Mouse (Mus musculus) kidney, postnatal 25 days (tissue): ENCODE results near the gene Kif21a.

ENCODE experiments used
- DNase-seq, 2 experiments: peaks; one replicate each; pipeline ENCODE4 v3.0.0; 2021; ENCODE audit warnings: mixed read lengths in 2 of 2

Gene Kif21a

GRCm38 (mm10) chr15:90935579-90935978 lies 114.2 kb downstream of the Kif21a start:
- DNase-seq, result peak; percentile 3 to 40

GRCm38 (mm10) chr15:90931451-90931850 lies 118.3 kb downstream of the Kif21a start:
- DNase-seq, result no peak

- DNase-seq, result peak in 1 of 2 experiments; percentile 6
Observed at GRCm38 (mm10) chr15:90929043-90929442, 120.7 kb downstream of the Kif21a start.

GRCm38 (mm10) chr15:90896480-90896879 lies 153.3 kb downstream of the Kif21a start:
- DNase-seq, result no peak

GRCm38 (mm10) chr15:90887466-90887865 lies 162.3 kb downstream of the Kif21a start:
- no peak for DNase-seq
